Mouse (Mus musculus) intestine, embryonic 14.5 days (tissue): ENCODE measurements around the gene Gm47841. TPM values are rescaled to one million over a fixed set of nuclear protein-coding genes. Genes with fewer than 3 reads are reported as not detected.

Source experiments
- ATAC-seq: fragments of 200-750 bp; cut with Nextera tagmentation; replicated peaks from 2 replicates; pipeline ENCODE4 v1.8.0; 2017; ENCODE audit warnings: low read depth, moderate number of reproducible peaks, moderate TSS enrichment, moderate library complexity; ENCODE audit not compliant: low FRiP score, low TSS enrichment
- DNase-seq: peaks from one replicate; pipeline ENCODE4 v3.0.0-alpha.2; 2018; ENCODE audit warnings: low spot score
- H3K27ac ChIP-seq: fragments of 300-500 bp; sonication (generic); 2 replicates; pipeline ENCODE4 v1.5.1; 2014; ENCODE audit warnings: low read depth, mild to moderate bottlenecking, control low read depth
- H3K27me3 ChIP-seq: fragments of 300-500 bp; sonication (generic); replicated peaks from 2 replicates; pipeline ENCODE4 v1.6.1; 2014; ENCODE audit warnings: low read length, control low read depth; ENCODE audit not compliant: control insufficient read depth, insufficient read depth
- H3K36me3 ChIP-seq: fragments of 300-500 bp; sonication (generic); 2 replicates; pipeline ENCODE4 v1.6.1; 2014; ENCODE audit warnings: low read length, control low read depth; ENCODE audit not compliant: control insufficient read depth, insufficient read depth
- H3K4me1 ChIP-seq: fragments of 300-500 bp; sonication (generic); replicated peaks from 2 replicates; pipeline ENCODE4 v1.6.1; 2014; ENCODE audit warnings: low read length, control low read depth, mixed read lengths; ENCODE audit not compliant: control insufficient read depth, insufficient read depth
- H3K4me2 ChIP-seq: fragments of 300-500 bp; sonication (generic); 2 replicates; pipeline ENCODE4 v1.6.1; 2014; ENCODE audit warnings: low read length
- H3K4me3 ChIP-seq: fragments of 300-500 bp; sonication (generic); 2 replicates; pipeline ENCODE4 v1.5.1; 2014; ENCODE audit warnings: low read depth, low read length, control low read depth, mixed read lengths
- H3K9ac ChIP-seq: fragments of 300-500 bp; sonication (generic); 2 replicates; pipeline ENCODE4 v1.6.1; 2014; ENCODE audit warnings: mild to moderate bottlenecking, low read length
- H3K9me3 ChIP-seq: fragments of 300-500 bp; sonication (generic); 2 replicates; pipeline ENCODE4 v1.6.1; 2016; ENCODE audit warnings: low read length, control low read depth; ENCODE audit not compliant: control insufficient read depth
- WGBS: fragments of 180-500 bp; shearing (Covaris S2); extraction: QIAGEN DNeasy Blood & Tissue Kit; methylation state at CpG from one replicate; pipeline ENCODE4 v1.1.7; 2014; 5-methylcytosine and 5-hydroxymethylcytosine counted together
- polyA plus RNA-seq: library from polyadenylated mRNA; unstranded; fragments of >200 nt; fragmentation: Nextera tagmentation; extraction: Ambion mirVana; gene quantifications from 2 replicates; pipeline ENCODE4 v1.2.1, GENCODE M21; 2014

Gene Gm47841
- polyA plus RNA-seq, 1 experiment from 2014 or later, result not detected

GRCm38 (mm10) chr15:101006251-101007040, 40.8 kb downstream of the Gm47841 start:
- peak overlapping the region; percentile 37; the same call in 1 of the 2 replicates for H3K9ac ChIP-seq
- peak; percentile 96 for ATAC-seq
- peak overlapping the region; percentile 53 for H3K4me3 ChIP-seq
- DNase-seq, result peak; percentile 78
- H3K4me2 ChIP-seq, result peak overlapping the region; percentile 70
- no peaks in the 10 kb centered on the region for H3K9me3 ChIP-seq
- no peak overlapping the region for H3K27ac ChIP-seq
- 11% methylated on average over 14 of the region's 15 CpGs for WGBS
- H3K4me1 ChIP-seq, result peaks cover 4% of the 10 kb centered on the region; the same call in 1 of the 2 replicates
- no peaks in the 10 kb centered on the region for H3K27me3 ChIP-seq
- no peaks in the 10 kb centered on the region for H3K36me3 ChIP-seq

DNA sequence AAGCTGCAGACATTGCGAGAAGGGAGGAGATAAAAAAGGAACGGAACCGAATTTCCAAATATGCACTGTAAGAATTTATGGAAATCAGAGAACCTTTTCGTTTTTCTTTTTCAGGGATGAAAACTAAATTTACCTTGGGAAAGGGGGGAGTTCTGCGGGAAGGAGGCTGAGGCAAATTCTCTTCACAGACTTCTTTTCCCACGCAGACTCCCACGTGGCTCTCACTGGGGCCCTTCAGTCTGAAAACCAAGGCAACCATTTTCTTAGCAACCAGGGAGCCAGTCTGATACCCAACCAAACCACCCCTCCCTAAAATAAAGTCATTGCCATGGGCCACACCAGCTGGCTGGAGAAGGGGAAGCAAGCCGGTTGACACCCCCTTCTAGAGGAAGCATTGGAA, 41.5 kb downstream of the Gm47841 start:
- no peaks in the 10 kb centered on the region for H3K9me3 ChIP-seq
- ATAC-seq (no peak), DNase-seq (no peak)
- no peak overlapping the region for H3K4me2 ChIP-seq
- H3K27me3 ChIP-seq, result no peaks in the 10 kb centered on the region
- no peak overlapping the region for H3K4me3 ChIP-seq
- no peaks in the 10 kb centered on the region for H3K36me3 ChIP-seq
- no peak overlapping the region for H3K27ac ChIP-seq
- H3K4me1 ChIP-seq, result peaks cover 7% of the 10 kb centered on the region; the same call in 1 of the 2 replicates
- WGBS, result 82% methylated on average over 8 of the region's 8 CpGs
- H3K9ac ChIP-seq, result no peak overlapping the region

GRCm38 (mm10) chr15:101004538-101004937, 42.7 kb downstream of the Gm47841 start:
- 52% methylated on average over 3 of the region's 3 CpGs for WGBS
- H3K9ac ChIP-seq, result no peak overlapping the region
- H3K27me3 ChIP-seq, result no peaks in the 10 kb centered on the region
- ATAC-seq (no peak), DNase-seq (no peak)
- H3K27ac ChIP-seq, result no peak overlapping the region
- no peak overlapping the region for H3K4me2 ChIP-seq
- H3K36me3 ChIP-seq, result no peaks in the 10 kb centered on the region
- peaks cover 7% of the 10 kb centered on the region; the same call in 1 of the 2 replicates for H3K4me1 ChIP-seq
- H3K9me3 ChIP-seq, result no peaks in the 10 kb centered on the region
- H3K4me3 ChIP-seq, result no peak overlapping the region

- Histone ChIP-seq H3K4me1 (0 out of 2 replicates have a peak, but pooled peaks cover 3% of the 10 kb centered on the region), H3K36me3 (no peaks in the 10 kb centered on the region), H3K9me3 (no peaks in the 10 kb centered on the region), H3K4me3 (no peak overlapping the region), H3K4me2 (no peak overlapping the region), H3K27ac (no peak overlapping the region), H3K9ac (no peak overlapping the region), H3K27me3 (no peaks in the 10 kb centered on the region)
- no peak for DNase-seq
- WGBS, result 89% methylated on average over 3 of the region's 3 CpGs
- no peak for ATAC-seq
Observed at GRCm38 (mm10) chr15:101002466-101002865, 44.7 kb downstream of the Gm47841 start.

GRCm38 (mm10) chr15:101001685-101002084, 45.5 kb downstream of the Gm47841 start:
- Histone ChIP-seq H3K4me2 (no peak overlapping the region), H3K27me3 (no peaks in the 10 kb centered on the region), H3K9ac (no peak overlapping the region), H3K4me3 (no peak overlapping the region), H3K27ac (no peak overlapping the region), H3K4me1 (0 out of 2 replicates have a peak, but pooled peaks cover 3% of the 10 kb centered on the region), H3K36me3 (no peaks in the 10 kb centered on the region), H3K9me3 (no peaks in the 10 kb centered on the region)
- DNase-seq, result no peak
- WGBS, result 83% methylated on average over 1 of the region's 1 CpGs
- ATAC-seq, result no peak

- WGBS, result 31% methylated on average over 4 of the region's 4 CpGs
- 0 out of 2 replicates have a peak, but pooled peaks cover 3% of the 10 kb centered on the region for H3K4me1 ChIP-seq
- ATAC-seq, result no peak
- no peak overlapping the region for H3K4me2 ChIP-seq
- no peaks in the 10 kb centered on the region for H3K27me3 ChIP-seq
- no peak overlapping the region for H3K4me3 ChIP-seq
- DNase-seq, result no peak
- no peaks in the 10 kb centered on the region for H3K36me3 ChIP-seq
- no peak overlapping the region for H3K27ac ChIP-seq
- no peak overlapping the region for H3K9ac ChIP-seq
- no peaks in the 10 kb centered on the region for H3K9me3 ChIP-seq
Observed at GRCm38 (mm10) chr15:100997090-100997489, 50.1 kb downstream of the Gm47841 start.

Other genes with a start within 250 kb of the Gm47841 start
- gene Scn8a, start 177.5 kb downstream of the Gm47841 start, polyA plus RNA-seq, result 4.0 and 5.5 TPM in 2 replicates
- 0.43 and 0.55 TPM in 2 replicates for gene Fignl2, start 31.2 kb upstream of the Gm47841 start, polyA plus RNA-seq
- gene Ankrd33, start 68.4 kb upstream of the Gm47841 start, polyA plus RNA-seq, result not detected in 2 replicates
- gene Acvrl1, start 81.1 kb upstream of the Gm47841 start, polyA plus RNA-seq, result 16.5 and 16.6 TPM in 2 replicates
- 12.5 and 12.6 TPM in 2 replicates for gene Acvr1b, start 126.7 kb upstream of the Gm47841 start, polyA plus RNA-seq
- gene Grasp, start 176.8 kb upstream of the Gm47841 start, polyA plus RNA-seq, result 3.5 and 4.2 TPM in 2 replicates
- gene Nr4a1, start 206.9 kb upstream of the Gm47841 start, polyA plus RNA-seq, result 6.4 and 6.9 TPM in 2 replicates
- 65.4 and 67.1 TPM in 2 replicates for gene Atg101, start 236.9 kb upstream of the Gm47841 start, polyA plus RNA-seq
- 5.9 and 6.6 TPM in 2 replicates for gene 6030408B16Rik, start 245.8 kb upstream of the Gm47841 start, polyA plus RNA-seq